Mouse (Mus musculus) embryo, embryonic 10.5 days (tissue): ENCODE data around the gene Arhgap32.

ENCODE experiments used
- DNase-seq: peaks from one replicate; pipeline ENCODE4 v3.0.0-alpha.2; 2015; ENCODE audit warnings: low spot score

Arhgap32 gene

GRCm38 (mm10) chr9:32257365-32257764 lies 141.4 kb downstream of the Arhgap32 start:
- DNase-seq = no peak

- no peak for DNase-seq
Observed at GRCm38 (mm10) chr9:32257882-32258281, 141.9 kb downstream of the Arhgap32 start.

- DNase-seq = peak; percentile 94
Observed at GRCm38 (mm10) chr9:32271896-32272444, 156.0 kb downstream of the Arhgap32 start.

DNA sequence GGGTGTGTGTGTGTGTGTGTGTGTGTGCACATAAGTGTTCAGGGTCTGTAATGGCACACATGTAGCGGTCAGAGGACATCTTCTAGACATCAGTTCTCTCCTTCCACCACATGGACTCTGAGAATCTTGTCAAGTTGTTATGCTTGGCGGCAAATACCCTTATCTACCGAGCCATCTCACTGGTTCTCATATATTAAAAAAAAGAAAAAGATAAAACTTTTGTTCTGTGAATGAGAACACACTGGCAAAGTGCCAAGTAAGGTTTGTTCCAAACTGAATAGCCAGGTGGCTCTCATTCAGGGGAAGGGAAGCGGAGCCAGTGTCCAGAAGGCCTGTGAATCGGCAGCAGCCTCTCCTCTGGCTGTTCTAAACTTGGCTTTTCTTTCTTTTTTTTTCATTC lies 162.1 kb downstream of the Arhgap32 start:
- DNase-seq = no peak

- no peak for DNase-seq
Observed at GRCm38 (mm10) chr9:32279789-32280188, 163.9 kb downstream of the Arhgap32 start.

DNA sequence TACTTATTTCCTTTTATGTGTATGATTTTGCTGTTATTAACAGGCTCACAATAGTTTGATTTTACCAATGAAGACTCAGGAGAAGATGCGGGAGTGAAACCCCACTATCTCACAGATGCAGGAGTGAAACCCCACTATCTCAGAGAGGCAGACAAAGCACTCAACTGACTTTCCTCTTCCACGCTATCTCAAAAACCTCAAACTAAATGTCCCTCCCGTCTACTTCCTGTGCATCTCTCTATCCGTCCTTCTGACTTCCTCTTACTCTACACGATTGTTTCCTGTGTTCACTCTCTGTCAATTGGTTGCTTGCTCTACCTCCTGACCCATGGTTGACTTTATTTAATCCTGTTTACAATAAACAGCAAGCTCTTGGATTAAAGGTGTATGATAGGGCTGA lies 164.5 kb downstream of the Arhgap32 start:
- DNase-seq = no peak

GRCm38 (mm10) chr9:32283591-32283990 lies 167.7 kb downstream of the Arhgap32 start:
- DNase-seq = no peak

DNA sequence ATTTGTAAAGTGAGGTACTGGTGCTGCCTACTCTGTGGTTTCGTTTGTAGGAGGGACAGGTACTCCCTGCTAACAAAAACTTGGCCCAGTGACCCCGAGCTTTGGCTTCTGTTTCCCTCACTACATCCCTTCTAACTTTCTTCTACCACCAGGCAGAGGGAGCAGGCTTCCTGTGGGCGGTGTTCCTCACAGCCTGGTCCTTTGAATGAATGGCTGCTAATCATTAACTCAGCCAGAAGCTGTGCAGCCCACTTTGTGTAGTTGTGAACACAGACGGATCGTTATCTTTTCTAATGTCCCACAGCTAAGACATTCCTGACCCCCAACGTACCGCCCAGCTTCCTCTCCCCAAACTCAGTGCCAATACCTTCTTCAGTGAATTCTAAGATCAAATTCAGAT lies 175.7 kb downstream of the Arhgap32 start:
- no peak for DNase-seq

GRCm38 (mm10) chr9:32292686-32293085 lies 176.8 kb downstream of the Arhgap32 start:
- DNase-seq = peak; percentile 12

DNA sequence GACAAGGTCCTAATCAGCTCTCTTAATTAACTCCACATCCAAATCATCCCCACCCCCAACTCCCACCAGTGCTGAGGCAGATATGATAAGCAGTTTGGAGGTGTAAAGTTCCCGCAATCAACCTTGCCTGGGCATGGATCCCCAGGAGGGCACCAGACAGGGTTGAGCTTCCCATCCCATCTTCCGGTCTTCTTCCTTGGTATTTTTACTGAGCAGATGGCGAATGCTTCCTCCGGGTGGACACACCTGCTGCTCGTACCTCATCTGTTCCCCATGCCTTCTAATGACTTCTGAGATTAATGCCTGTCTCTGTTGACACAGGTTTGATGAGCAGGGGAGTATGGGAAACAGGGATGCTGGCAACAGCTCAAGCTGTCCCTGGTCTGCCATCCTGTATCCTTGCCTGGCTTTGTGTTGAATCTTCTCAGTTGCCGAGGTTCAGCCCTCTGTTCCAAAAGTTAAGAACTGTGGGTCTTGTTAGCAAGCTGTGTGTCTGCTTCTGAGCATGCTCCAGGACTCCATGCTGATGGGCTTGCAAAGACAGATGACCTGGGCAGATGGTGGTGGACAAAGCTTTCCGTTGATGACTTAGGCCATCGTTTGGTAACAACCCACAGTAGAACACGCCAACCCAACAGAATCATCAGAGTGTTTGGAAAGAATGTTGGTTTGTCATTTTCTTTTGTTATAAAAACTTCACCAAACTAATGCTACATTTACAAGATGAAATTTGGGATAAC lies 179.3 kb downstream of the Arhgap32 start:
- no peak for DNase-seq

- DNase-seq = peak; percentile 26
Observed at GRCm38 (mm10) chr9:32302501-32303150, 186.7 kb downstream of the Arhgap32 start.

GRCm38 (mm10) chr9:32311786-32312185 lies 195.8 kb downstream of the Arhgap32 start:
- DNase-seq = peak; percentile 34

GRCm38 (mm10) chr9:32312208-32312607 lies 196.3 kb downstream of the Arhgap32 start:
- DNase-seq = no peak

GRCm38 (mm10) chr9:32314071-32314470 lies 198.1 kb downstream of the Arhgap32 start:
- DNase-seq = no peak

DNA sequence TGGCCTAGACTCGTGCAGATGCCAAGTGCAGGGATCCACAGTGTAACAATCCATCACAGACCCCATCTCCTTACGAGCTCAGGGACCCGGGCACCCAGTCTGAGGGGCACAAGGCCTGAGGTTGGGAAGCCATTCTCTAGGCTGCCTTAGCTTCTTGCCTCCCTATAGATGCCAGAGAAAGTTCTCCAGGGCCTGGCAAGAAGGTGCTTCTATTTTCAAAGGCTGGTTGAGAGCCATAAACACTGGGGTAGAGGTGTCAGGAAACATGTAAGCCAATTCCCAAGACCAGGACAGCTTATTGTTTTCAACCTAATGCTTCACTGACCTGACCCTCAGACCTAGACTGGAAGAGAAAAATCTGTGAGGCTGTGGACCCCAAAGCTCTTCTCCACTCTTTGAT lies 200.1 kb downstream of the Arhgap32 start:
- DNase-seq = no peak
